Mouse (Mus musculus): ENCODE measurements around the gene Fosl1.

DNA sequence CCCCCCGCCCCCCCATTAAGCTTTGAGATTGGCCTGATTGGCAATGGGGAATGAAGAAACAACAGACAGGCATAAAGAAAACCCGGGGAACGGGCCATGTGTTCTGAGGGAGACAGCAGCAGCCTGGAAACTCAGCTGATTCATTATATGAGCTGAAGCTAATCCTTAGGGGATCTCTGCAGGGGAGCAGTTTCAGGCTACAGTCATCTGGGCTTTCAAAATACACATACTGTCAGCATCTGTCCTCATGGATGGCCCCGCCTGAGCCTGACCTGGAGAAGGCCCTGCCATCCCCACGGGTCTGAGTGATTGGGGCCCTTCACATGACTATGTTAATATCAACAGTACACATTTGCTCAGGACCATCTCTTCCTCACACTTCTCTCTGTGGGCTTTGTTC lies 24.5 kb downstream of the Fosl1 start:
- TF ChIP-seq CTCF (IDR thresholded peaks at IDR 0.05; ENCODE audit: control insufficient read depth, insufficient read depth, insufficient read length) (no peak), USF1 (IDR thresholded peaks at IDR 0.05; ENCODE audit: low read depth) (no peak)
